Mouse (Mus musculus): ENCODE results near the gene Tpsg1.

DNA sequence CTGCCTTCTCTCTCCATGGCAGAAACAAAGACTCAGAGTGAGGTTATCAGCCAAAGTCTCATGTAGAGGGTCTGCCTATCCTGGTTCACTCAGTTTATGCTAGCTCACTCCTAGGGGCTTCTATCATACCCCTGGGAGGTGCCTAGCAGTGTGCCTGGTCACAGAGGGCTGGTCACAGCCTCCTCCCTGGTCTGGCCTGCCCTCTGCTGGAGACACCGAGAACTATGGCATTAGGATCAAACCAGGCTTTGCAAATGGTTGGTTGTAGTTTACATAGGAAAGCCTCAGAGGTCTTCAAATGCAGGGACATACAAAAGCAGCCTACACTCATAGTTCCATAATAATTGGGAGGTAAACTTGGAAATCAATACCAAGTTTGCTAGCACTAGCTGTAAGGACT lies 5.3 kb upstream of the Tpsg1 start:
- TF ChIP-seq POLR2A (IDR thresholded peaks at IDR 0.05; ENCODE audit: low read depth, low read length) (no peak), CTCF (IDR thresholded peaks at IDR 0.05; ENCODE audit: borderline replicate concordance, insufficient read depth, low read length) (peak; percentile 91; the same call in 1 of the 2 replicates)
